Mouse (Mus musculus): Measurements from ENCODE around the gene Nfxl1. TPM values are rescaled to one million over a fixed set of nuclear protein-coding genes. Genes with fewer than 3 reads are reported as not detected.
A peak's percentile ranks its signal among the peaks of the same experiment; 100 is the strongest.

Gene Nfxl1
- total and polyA plus RNA-seq, 2 experiments from 2014 or later: 4.3 to 6.3 TPM

DNA sequence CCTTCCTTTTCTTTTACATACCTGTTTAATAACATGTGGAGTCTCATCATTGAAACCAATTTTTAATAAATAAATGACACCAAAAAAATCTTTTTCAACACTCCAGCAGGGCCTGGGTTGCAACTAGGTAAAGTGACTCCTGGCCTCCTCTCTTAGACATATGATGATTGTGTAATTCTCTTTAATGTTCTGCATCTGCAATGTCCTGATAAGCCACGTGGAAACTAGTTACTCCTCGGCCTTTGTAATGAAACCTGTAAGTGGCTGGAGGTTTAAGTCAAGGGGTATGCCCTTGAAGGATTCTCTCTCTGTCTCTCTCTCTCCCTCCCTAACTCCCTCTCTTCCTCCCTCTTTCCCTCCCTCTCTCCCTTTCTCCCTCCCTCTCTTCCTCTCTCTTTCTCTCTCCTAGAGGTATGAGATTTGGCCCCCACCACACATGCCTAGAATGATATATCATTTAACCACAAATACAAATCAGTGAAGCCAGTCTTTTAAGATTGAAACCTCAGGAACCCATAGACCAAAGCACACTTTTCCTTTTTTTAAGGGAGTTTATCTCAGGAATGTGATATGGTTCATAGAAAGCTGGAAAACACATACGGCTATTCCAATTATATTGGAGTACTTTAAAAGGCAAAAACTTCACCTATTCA, 1.6 kb upstream of the Nfxl1 start:
- Histone ChIP-seq H3K27me3 (ENCODE audit: control insufficient read depth, insufficient read depth, low read length) (no peaks in the 10 kb centered on the region), H3K9me3 (replicated peaks; ENCODE audit: control insufficient read depth, low read length) (no peaks in the 10 kb centered on the region), H3K4me2 (ENCODE audit: low read depth, low read length) (no peak overlapping the region), H3K4me3 (ENCODE audit: low read depth, low read length) (no peak overlapping the region), H3K9ac (replicated peaks; ENCODE audit: low read depth, low read length) (no peak overlapping the region), H3K36me3 (replicated peaks; ENCODE audit: control insufficient read depth, insufficient read depth, low read length) (no peaks in the 10 kb centered on the region), H3K27ac (ENCODE audit: low read depth) (no peak overlapping the region), H3K4me1 (ENCODE audit: control insufficient read depth, insufficient read depth) (peaks cover 10% of the 10 kb centered on the region; the same call in 1 of the 2 replicates)
- ATAC-seq (ENCODE audit: insufficient read depth, low read depth): no peak
- WGBS: 39% methylated on average over 3 of the region's 3 CpGs
- no peak for DNase-seq (ENCODE audit: low spot score)
- TF ChIP-seq CTCF (IDR thresholded peaks at IDR 0.05; ENCODE audit: low read depth): no peak
- no peak for TF ChIP-seq EP300 (IDR thresholded peaks at IDR 0.05; ENCODE audit: low read depth)

DNA sequence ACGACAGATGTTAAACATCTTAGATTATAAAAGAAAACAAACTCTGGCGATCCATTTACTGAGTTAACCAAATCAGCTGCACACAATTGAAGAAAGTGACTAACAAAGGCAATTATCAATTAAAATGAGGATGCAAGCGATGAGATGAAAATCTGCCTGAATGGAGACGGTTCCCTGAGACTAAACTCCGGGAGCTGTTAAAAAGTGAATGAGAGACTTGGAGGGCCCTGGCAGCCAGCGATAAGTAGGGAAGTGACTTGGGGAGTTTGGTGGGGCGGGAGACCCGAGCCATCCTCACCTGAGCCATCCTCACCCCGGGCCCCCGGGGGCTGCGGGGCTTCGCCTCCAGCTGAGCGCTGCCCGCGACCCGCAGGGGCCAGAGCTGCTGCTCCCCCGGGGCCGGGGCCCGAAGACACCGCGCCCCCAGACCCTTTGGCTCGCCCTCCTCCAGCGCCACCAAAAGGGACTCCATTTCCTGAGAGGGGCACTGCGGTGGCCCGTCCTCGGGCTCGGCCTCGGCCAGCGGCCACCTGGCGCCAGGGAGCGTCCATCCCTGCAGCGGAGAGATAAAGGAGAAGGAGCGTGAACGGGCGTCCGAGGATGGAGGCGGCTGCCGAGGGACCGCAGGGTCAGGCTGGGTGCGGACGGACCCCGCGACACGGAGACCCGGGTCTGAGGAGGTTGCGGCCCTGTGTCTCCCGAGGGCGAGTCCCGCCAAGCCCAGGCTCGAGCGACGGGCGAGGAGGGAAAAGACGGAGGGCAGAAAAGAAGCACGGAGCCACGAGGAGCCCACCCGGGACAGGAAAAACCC, 563 bp downstream of the Nfxl1 start:
- no peak overlapping the region for H3K27ac ChIP-seq (ENCODE audit: low read depth)
- peaks cover 10% of the 10 kb centered on the region; the same call in 1 of the 2 replicates for H3K4me1 ChIP-seq (ENCODE audit: control insufficient read depth, insufficient read depth)
- no peaks in the 10 kb centered on the region for H3K27me3 ChIP-seq (ENCODE audit: control insufficient read depth, insufficient read depth, low read length)
- peak overlapping the region; percentile 97 for H3K4me2 ChIP-seq (ENCODE audit: low read depth, low read length)
- TF ChIP-seq CTCF (IDR thresholded peaks at IDR 0.05; ENCODE audit: low read depth) (no peak), EP300 (IDR thresholded peaks at IDR 0.05; ENCODE audit: low read depth) (no peak)
- DNase-seq (ENCODE audit: low spot score) (peak; percentile 27), ATAC-seq (ENCODE audit: insufficient read depth, low read depth) (peak; percentile 61)
- H3K4me3 ChIP-seq (ENCODE audit: low read depth, low read length): peak overlapping the region; percentile 65
- peak overlapping the region; percentile 70 for H3K9ac ChIP-seq (replicated peaks; ENCODE audit: low read depth, low read length)
- under 1% methylated on average over 57 of the region's 57 CpGs for WGBS
- no peaks in the 10 kb centered on the region for H3K9me3 ChIP-seq (replicated peaks; ENCODE audit: control insufficient read depth, low read length)
- H3K36me3 ChIP-seq (replicated peaks; ENCODE audit: control insufficient read depth, insufficient read depth, low read length): peaks cover 5% of the 10 kb centered on the region; the same call in 1 of the 2 replicates

DNA sequence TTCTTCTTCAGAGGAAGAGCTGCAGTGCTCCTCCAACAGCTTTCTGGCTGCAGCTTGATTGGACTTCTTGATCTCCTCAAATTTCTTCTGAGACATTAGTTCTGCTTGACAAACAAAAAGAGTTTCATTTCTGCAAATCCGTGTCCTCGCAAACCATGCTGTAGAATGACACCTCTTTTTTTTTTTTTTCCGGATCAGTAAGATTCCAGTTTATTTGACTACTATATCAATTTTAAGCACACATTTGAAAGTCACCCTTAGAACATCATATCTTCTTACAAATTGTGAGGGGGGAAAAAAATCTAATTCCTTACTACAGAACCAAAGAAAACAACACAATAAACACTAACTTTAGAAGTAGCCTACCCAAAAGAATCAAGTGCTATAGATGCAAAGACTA, 3.2 kb downstream of the Nfxl1 start:
- Histone ChIP-seq H3K9me3 (replicated peaks; ENCODE audit: control insufficient read depth, low read length) (no peaks in the 10 kb centered on the region), H3K27ac (ENCODE audit: low read depth) (no peak overlapping the region), H3K9ac (replicated peaks; ENCODE audit: low read depth, low read length) (no peak overlapping the region), H3K4me3 (ENCODE audit: low read depth, low read length) (no peak overlapping the region), H3K4me1 (ENCODE audit: control insufficient read depth, insufficient read depth) (peaks cover 10% of the 10 kb centered on the region; the same call in 1 of the 2 replicates), H3K36me3 (replicated peaks; ENCODE audit: control insufficient read depth, insufficient read depth, low read length) (peaks cover 22% of the 10 kb centered on the region), H3K4me2 (ENCODE audit: low read depth, low read length) (no peak overlapping the region), H3K27me3 (ENCODE audit: control insufficient read depth, insufficient read depth, low read length) (no peaks in the 10 kb centered on the region)
- ATAC-seq (ENCODE audit: insufficient read depth, low read depth) (no peak), DNase-seq (ENCODE audit: low spot score) (no peak)
- WGBS: 94% methylated on average over 3 of the region's 3 CpGs
- TF ChIP-seq EP300 (IDR thresholded peaks at IDR 0.05; ENCODE audit: low read depth) (no peak), CTCF (IDR thresholded peaks at IDR 0.05; ENCODE audit: low read depth) (no peak)

DNA sequence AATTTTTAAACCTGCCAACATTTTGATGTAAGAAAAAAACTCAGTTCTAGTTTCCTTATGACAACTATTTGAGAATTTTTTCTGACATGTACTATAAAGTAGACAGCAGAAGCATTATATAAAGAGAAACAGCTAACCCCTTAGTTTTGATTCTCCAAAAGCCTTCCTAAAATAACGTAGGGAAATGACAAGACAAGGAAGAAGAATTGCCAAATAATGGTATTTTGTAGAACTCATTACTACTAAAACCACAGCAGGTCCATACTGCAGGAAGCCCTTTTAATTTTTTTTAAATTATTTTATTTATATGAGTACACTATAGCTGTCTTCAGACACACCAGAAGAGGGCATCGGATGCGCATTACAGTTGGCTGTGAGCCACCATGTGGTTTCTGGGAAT, 8.3 kb downstream of the Nfxl1 start:
- H3K4me1 ChIP-seq (ENCODE audit: control insufficient read depth, insufficient read depth): no peaks in the 10 kb centered on the region
- WGBS: 87% methylated on average over 3 of the region's 3 CpGs
- TF ChIP-seq EP300 (IDR thresholded peaks at IDR 0.05; ENCODE audit: low read depth) (no peak), CTCF (IDR thresholded peaks at IDR 0.05; ENCODE audit: low read depth) (no peak)
- H3K27me3 ChIP-seq (ENCODE audit: control insufficient read depth, insufficient read depth, low read length): no peaks in the 10 kb centered on the region
- no peak overlapping the region for H3K9ac ChIP-seq (replicated peaks; ENCODE audit: low read depth, low read length)
- no peak overlapping the region for H3K4me2 ChIP-seq (ENCODE audit: low read depth, low read length)
- no peak for ATAC-seq (ENCODE audit: insufficient read depth, low read depth)
- H3K4me3 ChIP-seq (ENCODE audit: low read depth, low read length): no peak overlapping the region
- peaks cover 33% of the 10 kb centered on the region for H3K36me3 ChIP-seq (replicated peaks; ENCODE audit: control insufficient read depth, insufficient read depth, low read length)
- no peaks in the 10 kb centered on the region for H3K9me3 ChIP-seq (replicated peaks; ENCODE audit: control insufficient read depth, low read length)
- H3K27ac ChIP-seq (ENCODE audit: low read depth): no peak overlapping the region
- no peak for DNase-seq (ENCODE audit: low spot score)

DNA sequence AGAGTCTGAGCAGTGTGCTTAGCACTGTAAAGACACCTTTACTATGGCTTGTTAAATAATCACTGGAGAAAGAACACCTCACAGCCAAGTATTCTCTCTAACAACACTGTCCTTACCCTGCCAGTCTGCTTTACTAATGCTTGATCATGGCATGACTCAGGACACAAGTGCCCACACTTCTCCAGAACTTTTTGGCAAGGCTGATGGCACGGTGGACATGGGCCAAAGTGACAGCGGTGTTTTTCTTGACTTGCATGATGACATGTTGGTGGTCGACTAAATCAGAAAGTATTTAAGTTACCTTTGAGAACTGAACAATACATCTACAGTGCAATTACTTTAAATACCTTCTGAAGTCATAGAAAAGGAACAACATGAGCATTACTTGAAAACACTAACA, 30.6 kb downstream of the Nfxl1 start:
- Histone ChIP-seq H3K4me3 (ENCODE audit: low read depth, low read length) (no peak overlapping the region), H3K27me3 (ENCODE audit: control insufficient read depth, insufficient read depth, low read length) (no peaks in the 10 kb centered on the region), H3K4me1 (ENCODE audit: control insufficient read depth, insufficient read depth) (no peaks in the 10 kb centered on the region), H3K27ac (ENCODE audit: low read depth) (no peak overlapping the region), H3K9me3 (replicated peaks; ENCODE audit: control insufficient read depth, low read length) (no peaks in the 10 kb centered on the region), H3K9ac (replicated peaks; ENCODE audit: low read depth, low read length) (no peak overlapping the region), H3K36me3 (replicated peaks; ENCODE audit: control insufficient read depth, insufficient read depth, low read length) (peaks cover 43% of the 10 kb centered on the region), H3K4me2 (ENCODE audit: low read depth, low read length) (no peak overlapping the region)
- no peak for TF ChIP-seq EP300 (IDR thresholded peaks at IDR 0.05; ENCODE audit: low read depth)
- TF ChIP-seq CTCF (IDR thresholded peaks at IDR 0.05; ENCODE audit: low read depth): no peak
- 70% methylated on average over 3 of the region's 3 CpGs for WGBS
- ATAC-seq (ENCODE audit: insufficient read depth, low read depth): no peak
- no peak for DNase-seq (ENCODE audit: low spot score)

Measured in heart, postnatal 0 days (tissue).